Mouse (Mus musculus): ENCODE measurements at regions not wholly inside any gene's neighbourhood (a gene's known extent, or its start where the extent isn't known, plus 50 kb on each side); places are given as distances from the start of the nearest gene placed in this dataset.

Small RNA genes in the stretch of these regions (microRNA-seq; reads per million reads assigned to microRNA genes)
- 0 reads per million in 2 experiments for gene Gm26472
